Mouse (Mus musculus): ENCODE data around the gene Tpcn2. TPM values are rescaled to one million over a fixed set of nuclear protein-coding genes. Genes with fewer than 3 reads are reported as not detected.

The Tpcn2 gene
- total and polyA plus RNA-seq, 3 experiments = 3.7 to 7.3 (median 7.2) TPM

DNA sequence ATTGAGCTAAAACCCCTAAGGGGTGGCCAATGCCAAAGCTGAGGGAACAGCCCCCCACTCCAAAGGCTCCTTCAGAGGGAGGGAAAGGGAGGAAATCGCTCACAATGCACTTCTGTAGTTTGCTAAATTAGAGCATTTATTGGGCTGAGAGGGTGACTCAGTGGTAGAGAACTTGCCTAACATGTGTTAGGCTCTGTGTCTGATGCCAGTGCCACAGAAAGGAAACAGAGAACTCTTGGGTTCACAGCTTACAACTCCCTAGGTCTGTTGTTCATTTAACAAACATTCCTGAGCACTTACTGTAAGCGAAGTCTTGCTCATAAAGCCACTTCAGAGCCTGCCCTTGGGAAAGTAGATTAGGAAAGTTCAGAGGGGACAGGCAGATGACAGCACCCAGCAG lies 46.2 kb upstream of the Tpcn2 start:
- in situ Hi-C loops (cut with MboI; ENCODE audit: low pct_ligation_motif_present, low pct_unique_long_range_greater_than_20kb, low sequenced_read_pairs) = no loop called here

DNA sequence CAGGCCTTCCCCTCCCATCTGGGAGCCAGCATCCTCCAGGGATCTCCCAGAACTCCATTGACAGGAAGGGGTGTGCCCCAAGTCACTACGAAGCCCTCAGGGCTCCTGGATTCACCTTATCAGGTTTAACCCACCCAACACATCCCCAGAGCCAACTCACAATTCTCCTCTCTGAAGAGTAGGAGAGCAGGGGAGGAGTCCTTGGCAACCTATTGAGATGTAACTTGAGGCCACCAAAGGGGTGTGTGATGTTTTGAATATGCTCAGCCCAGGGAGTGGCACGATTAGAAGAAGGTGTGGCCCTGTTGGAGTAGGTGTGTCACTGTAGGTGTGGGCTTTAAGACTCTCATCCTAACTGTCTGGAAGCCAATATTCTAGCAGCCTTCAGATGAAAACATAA lies 41.9 kb upstream of the Tpcn2 start:
- Histone ChIP-seq H3K4me2 (ENCODE audit: insufficient read depth, low read depth, poor library complexity, severe bottlenecking) (no peak overlapping the region), H3K36me3 (replicated peaks in 1 of 2; ENCODE audit: control insufficient read depth in 1 of 2, insufficient read depth in 1 of 2, low read length in 1 of 2) (no peaks in the 10 kb centered on the region), H3K4me3 (replicated peaks in 1 of 3; ENCODE audit: low read depth in 2 of 3, low read length in 2 of 3, poor library complexity in 1 of 3) (no peak overlapping the region), H3K79me2 (replicated peaks; ENCODE audit: control insufficient read depth, extremely low read depth, insufficient read depth, poor library complexity, severe bottlenecking) (no peaks in the 10 kb centered on the region), H3K9ac (ENCODE audit: insufficient read depth, low read depth) (no peak overlapping the region), H3K9me3 (replicated peaks; ENCODE audit: low read length) (peaks cover 6% of the 10 kb centered on the region), H3K27ac (ENCODE audit: insufficient read depth, low read depth) (no peak overlapping the region), H3K27me3 (replicated peaks) (peaks cover 61% of the 10 kb centered on the region), H3K4me1 (ENCODE audit: control insufficient read depth in 1 of 2, insufficient read depth in 2 of 2) (no peaks in the 10 kb centered on the region)
- DNase-seq (ENCODE audit: extremely low read depth) = no peak
- in situ Hi-C loops (cut with MboI; ENCODE audit: low pct_ligation_motif_present, low pct_unique_long_range_greater_than_20kb, low sequenced_read_pairs) (no loop called here), dilution Hi-C loops (cut with MboI; ENCODE audit: extremely low pct_ligation_motif_present, extremely low pct_unique_long_range_greater_than_20kb, low sequenced_read_pairs) (no loop called here)
- no peak for TF ChIP-seq IRF4 (IDR thresholded peaks at IDR 0.05; ENCODE audit: low read depth, low read length)
- no peak for TF ChIP-seq BHLHE40 (IDR thresholded peaks at IDR 0.05; ENCODE audit: low read depth, low read length)
- TF ChIP-seq ZKSCAN1 (IDR thresholded peaks at IDR 0.05; ENCODE audit: borderline replicate concordance, low read depth, low read length) = no peak

More for the DNA sequence above, 46.2 kb upstream of the Tpcn2 start:
- H3K4me1 ChIP-seq (ENCODE audit: control insufficient read depth in 1 of 2, insufficient read depth in 2 of 2) = no peaks in the 10 kb centered on the region
- H3K9ac ChIP-seq (ENCODE audit: insufficient read depth, low read depth) = no peak overlapping the region
- no peak overlapping the region for H3K4me2 ChIP-seq (ENCODE audit: insufficient read depth, low read depth, poor library complexity, severe bottlenecking)
- H3K9me3 ChIP-seq (replicated peaks; ENCODE audit: low read length) = peaks cover 3% of the 10 kb centered on the region
- no peak overlapping the region for H3K27ac ChIP-seq (ENCODE audit: insufficient read depth, low read depth)
- peaks cover 61% of the 10 kb centered on the region for H3K27me3 ChIP-seq (replicated peaks)
- dilution Hi-C loops (cut with MboI; ENCODE audit: extremely low pct_ligation_motif_present, extremely low pct_unique_long_range_greater_than_20kb, low sequenced_read_pairs) = no loop called here
- H3K4me3 ChIP-seq (replicated peaks in 1 of 3; ENCODE audit: low read depth in 2 of 3, low read length in 2 of 3, poor library complexity in 1 of 3) = no peak overlapping the region
- no peaks in the 10 kb centered on the region for H3K36me3 ChIP-seq (replicated peaks in 1 of 2; ENCODE audit: control insufficient read depth in 1 of 2, insufficient read depth in 1 of 2, low read length in 1 of 2)
- no peak for DNase-seq (ENCODE audit: extremely low read depth)
- no peaks in the 10 kb centered on the region for H3K79me2 ChIP-seq (replicated peaks; ENCODE audit: control insufficient read depth, extremely low read depth, insufficient read depth, poor library complexity, severe bottlenecking)
- TF ChIP-seq POLR2A (IDR thresholded peaks at IDR 0.05; ENCODE audit: low read depth, low read length) (no peak), MYC (IDR thresholded peaks at IDR 0.05; ENCODE audit: low read depth, low read length) (no peak)

DNA sequence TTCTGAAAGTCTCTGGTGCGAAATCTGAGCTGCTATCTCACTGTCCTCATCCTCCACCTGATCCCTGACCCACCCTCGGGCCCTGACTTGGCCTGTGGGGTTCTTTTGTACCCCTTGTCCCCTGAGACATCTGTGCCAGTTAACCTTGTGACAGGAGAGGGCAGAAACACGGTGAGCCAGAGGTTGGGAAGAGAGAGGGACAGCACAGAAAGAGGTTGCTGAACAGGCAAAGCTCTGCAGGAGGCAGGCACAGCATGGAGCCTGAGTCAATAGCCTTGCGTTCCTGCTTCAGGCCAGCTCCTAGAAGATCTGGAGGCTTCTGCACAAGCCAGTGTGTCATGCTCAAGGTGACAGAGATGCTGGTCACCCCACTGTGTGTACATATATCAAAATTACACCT lies 39.8 kb upstream of the Tpcn2 start:
- in situ Hi-C loops (cut with MboI; ENCODE audit: low pct_ligation_motif_present, low pct_unique_long_range_greater_than_20kb, low sequenced_read_pairs) = no loop called here
- no peak overlapping the region for H3K4me2 ChIP-seq (ENCODE audit: insufficient read depth, low read depth, poor library complexity, severe bottlenecking)

More for the DNA sequence above, 39.8 kb upstream of the Tpcn2 start:
- Histone ChIP-seq H3K9ac (ENCODE audit: insufficient read depth, low read depth) (no peak overlapping the region), H3K27me3 (replicated peaks) (peaks cover 51% of the 10 kb centered on the region), H3K27ac (ENCODE audit: insufficient read depth, low read depth) (no peak overlapping the region), H3K36me3 (replicated peaks in 1 of 2; ENCODE audit: control insufficient read depth in 1 of 2, insufficient read depth in 1 of 2, low read length in 1 of 2) (no peaks in the 10 kb centered on the region), H3K79me2 (replicated peaks; ENCODE audit: control insufficient read depth, extremely low read depth, insufficient read depth, poor library complexity, severe bottlenecking) (no peaks in the 10 kb centered on the region), H3K4me3 (replicated peaks in 1 of 3; ENCODE audit: low read depth in 2 of 3, low read length in 2 of 3, poor library complexity in 1 of 3) (no peak overlapping the region), H3K9me3 (replicated peaks; ENCODE audit: low read length) (peaks cover 6% of the 10 kb centered on the region), H3K4me1 (ENCODE audit: control insufficient read depth in 1 of 2, insufficient read depth in 2 of 2) (no peaks in the 10 kb centered on the region)
- TF ChIP-seq MXI1 (IDR thresholded peaks at IDR 0.05; ENCODE audit: low read depth, low read length) (no peak), PAX5 (IDR thresholded peaks at IDR 0.05; ENCODE audit: low read length) (no peak), POLR2A (IDR thresholded peaks at IDR 0.05; ENCODE audit: low read depth, low read length) (no peak), CHD1 (IDR thresholded peaks at IDR 0.05; ENCODE audit: low read depth, low read length) (no peak), POLR2AphosphoS2 (IDR thresholded peaks at IDR 0.05; ENCODE audit: low read depth, low read length) (no peak), ETS1 (conservative IDR thresholded peaks at IDR 0.05; ENCODE audit: low read depth, low read length) (no peak), RCOR1 (conservative IDR thresholded peaks at IDR 0.05; ENCODE audit: low read depth, low read length) (no peak), ZMIZ1 (IDR thresholded peaks at IDR 0.05; ENCODE audit: low read depth, low read length) (no peak), ZC3H11A (IDR thresholded peaks at IDR 0.05; ENCODE audit: low read depth, low read length) (no peak), CTCF (conservative IDR thresholded peaks at IDR 0.05 in 1 of 2, IDR thresholded peaks at IDR 0.05 in 1 of 2; ENCODE audit: low read depth in 2 of 2, low read length in 2 of 2) (no peak), JUN (IDR thresholded peaks at IDR 0.05; ENCODE audit: insufficient read depth, low read depth, low read length) (no peak), E2F4 (IDR thresholded peaks at IDR 0.05; ENCODE audit: insufficient replicate concordance, low read depth, low read length) (no peak), BHLHE40 (IDR thresholded peaks at IDR 0.05; ENCODE audit: low read depth, low read length) (no peak)
- no peak for DNase-seq (ENCODE audit: extremely low read depth)
- dilution Hi-C loops (cut with MboI; ENCODE audit: extremely low pct_ligation_motif_present, extremely low pct_unique_long_range_greater_than_20kb, low sequenced_read_pairs) = no loop called here

All from CH12.LX (cell line).